Mouse (Mus musculus) small intestine, adult 10 weeks (tissue): ENCODE measurements around the gene Nkain2. TPM values are rescaled to one million over a fixed set of nuclear protein-coding genes. Genes with fewer than 3 reads are reported as not detected.

Experiments
- polyA plus RNA-seq: library from polyadenylated mRNA; stranded (reverse); fragments of 350-450 nt; fragmentation: Illumina TruSeq; extraction: RNeasy Lipid Tissue Mini Kit (QIAGEN cat#74804); gene quantifications from one replicate; pipeline ENCODE4 v1.2.3, GENCODE M21; 2014; ENCODE audit warnings: low replicate concordance

Gene Nkain2
- polyA plus RNA-seq: 0.48 TPM

GRCm38 (mm10) chr10:32889652-32890506, at the start of gene Nkain2:
Gene Nkain2 (minus strand): TSS chr10:32890462.

Other genes with a start within 250 kb of the Nkain2 start
- 0.41 TPM for gene Trdn, start 190.1 kb upstream of the Nkain2 start, polyA plus RNA-seq